ENCODE assay signal across 21 mouse cellular contexts in genomic region chr7:118956616-118957246, GRCm38 (mm10). TPM values are rescaled to one million over a fixed set of nuclear protein-coding genes. Genes with fewer than 3 reads are reported as not detected.
DNase-seq lines count a peak whose midpoint lies in the region; ATAC-seq and TF ChIP-seq lines count a peak whose summit lies in the region.
"Had no signal": no experiment of that assay in that cellular context is flagged by ENCODE, and none has a peak within 500 bp of the region (broad histone marks: within the 10 kb centered on the region; RNA-seq: fewer than 3 reads in every experiment).

No protein-coding gene starts in this region.

- H3K9ac ChIP-seq in heart, embryonic 14.5 days (ENCODE audit: low read length), result no peak overlapping the region
- no peak overlapping the region for H3K9ac ChIP-seq in lung, postnatal 0 days (replicated peaks; ENCODE audit: low read depth)
- H3K9ac ChIP-seq: embryonic facial prominence, embryonic 13.5 days; hindbrain, embryonic 15.5 days had no signal

- TF ChIP-seq CTCF in gastrocnemius, adult 2 months (IDR thresholded peaks at IDR 0.05), result no peak
- TF ChIP-seq CTCF in lung, postnatal 0 days (IDR thresholded peaks at IDR 0.05), result no peak
- TF ChIP-seq CTCF in olfactory bulb, adult 2 months (IDR thresholded peaks at IDR 0.05; ENCODE audit: insufficient read depth, low read depth, low read length), result no peak

- peak; percentile 40; the same call in 1 of the 2 replicates for TF ChIP-seq EP300 in lung, postnatal 0 days (IDR thresholded peaks at IDR 0.05)

- no peaks in the 10 kb centered on the region for H3K27me3 ChIP-seq in heart, embryonic 14.5 days (ENCODE audit: control insufficient read depth, insufficient read depth, low read length)
- H3K27me3 ChIP-seq in heart, embryonic 10.5 days (ENCODE audit: insufficient read depth, poor library complexity, severe bottlenecking), result no peaks in the 10 kb centered on the region
- H3K27me3 ChIP-seq in lung, postnatal 0 days (replicated peaks; ENCODE audit: insufficient read depth, low read length), result no peaks in the 10 kb centered on the region
- H3K27me3 ChIP-seq: embryonic facial prominence, embryonic 13.5 days; hindbrain, embryonic 15.5 days had no signal

- peak; percentile 63; the same call in 1 of the 2 replicates for ATAC-seq in heart, embryonic 14.5 days (ENCODE audit: insufficient number of reproducible peaks, insufficient read depth, low FRiP score, low read depth)
- peak; percentile 48; the same call in 1 of the 2 replicates for ATAC-seq in lung, postnatal 0 days
- ATAC-seq: forebrain, embryonic 14.5 days; inflammation-experienced regulatory T-cells, adult 6 months; intestine, postnatal 0 days had no signal

- no peak for DNase-seq in gastrocnemius, adult 2 months
- DNase-seq in gastrocnemius, postnatal 36 days, result no peak
- DNase-seq in heart, embryonic 10.5 days (ENCODE audit: low spot score), result no peak
- DNase-seq in lung, postnatal 0 days (ENCODE audit: low spot score), result no peak
- DNase-seq in lung, postnatal 36 days, result no peak
- DNase-seq in yolk sac, embryonic 10.5 days (ENCODE audit: low spot score), result no peak
- DNase-seq: adrenal gland, adult 8-10 months; adrenal gland, postnatal 36 days; cerebellum, adult 11-12 months; cerebellum, adult 9-10 months; cerebellum, postnatal 25 days; kidney, adult 8-10 months had no signal

- no peak for TF ChIP-seq POLR2A in olfactory bulb, adult 2 months (IDR thresholded peaks at IDR 0.05; ENCODE audit: insufficient read depth, low read depth, low read length)

- WGBS in heart, embryonic 14.5 days, result 39% methylated on average over 4 of the region's 4 CpGs
- WGBS in heart, embryonic 10.5 days, result 69% methylated on average over 4 of the region's 4 CpGs
- 56% methylated on average over 4 of the region's 4 CpGs for WGBS in lung, postnatal 0 days
- WGBS in olfactory bulb, adult 2 months, result 29% methylated on average over 4 of the region's 4 CpGs

- no peak overlapping the region for H3K4me3 ChIP-seq in gastrocnemius, adult 2 months
- H3K4me3 ChIP-seq in heart, embryonic 14.5 days (ENCODE audit: control insufficient read depth in 1 of 2, insufficient read depth in 1 of 2, low read depth in 1 of 2, low read length in 2 of 2), result no peak overlapping the region
- H3K4me3 ChIP-seq in heart, embryonic 10.5 days, result no peak overlapping the region
- H3K4me3 ChIP-seq in lung, postnatal 0 days (ENCODE audit: low read depth, low read length), result no peak overlapping the region
- H3K4me3 ChIP-seq in olfactory bulb, adult 2 months (ENCODE audit: insufficient read depth, low read depth, low read length), result no peak overlapping the region
- H3K4me3 ChIP-seq: embryonic facial prominence, embryonic 13.5 days; erythroblast, embryonic 14.5 days; forebrain, embryonic 10.5 days; hindbrain, embryonic 15.5 days had no signal

- peaks cover 16 to 32% of the 10 kb centered on the region in 2 experiments for H3K4me1 ChIP-seq in heart, embryonic 14.5 days (ENCODE audit: control insufficient read depth in 2 of 2, insufficient read depth in 2 of 2, low read length in 2 of 2)
- H3K4me1 ChIP-seq in heart, embryonic 10.5 days, result peaks cover 15% of the 10 kb centered on the region
- H3K4me1 ChIP-seq in lung, postnatal 0 days (ENCODE audit: insufficient read depth, low read depth, low read length), result no peaks in the 10 kb centered on the region
- H3K4me1 ChIP-seq in olfactory bulb, adult 2 months (ENCODE audit: control insufficient read depth, insufficient read depth, low read length), result peaks cover 30% of the 10 kb centered on the region
- H3K4me1 ChIP-seq: embryonic facial prominence, embryonic 13.5 days; forebrain, embryonic 10.5 days; hindbrain, embryonic 15.5 days had no signal

- intact Hi-C loops in gastrocnemius, adult 2 months (cut with DNase I), result no loop called here
- intact Hi-C loops in gastrocnemius, postnatal 36 days (cut with DNase I), result no loop called here

- no peak overlapping the region for H3K4me2 ChIP-seq in heart, embryonic 14.5 days (ENCODE audit: low read length)
- no peak overlapping the region for H3K4me2 ChIP-seq in lung, postnatal 0 days (replicated peaks; ENCODE audit: low read depth, low read length)
- H3K4me2 ChIP-seq: embryonic facial prominence, embryonic 13.5 days; hindbrain, embryonic 15.5 days had no signal

- H3K9me3 ChIP-seq in heart, embryonic 14.5 days (ENCODE audit: control insufficient read depth, low read length), result no peaks in the 10 kb centered on the region
- no peaks in the 10 kb centered on the region for H3K9me3 ChIP-seq in heart, embryonic 10.5 days
- H3K9me3 ChIP-seq in lung, postnatal 0 days (ENCODE audit: low read length), result no peaks in the 10 kb centered on the region
- H3K9me3 ChIP-seq: embryonic facial prominence, embryonic 13.5 days; forebrain, embryonic 10.5 days; hindbrain, embryonic 15.5 days had no signal

- peak overlapping the region; percentile 58; the same call in 1 of the 2 replicates for H3K27ac ChIP-seq in gastrocnemius, adult 2 months
- peak overlapping the region; percentile 67 to 71 for H3K27ac ChIP-seq in heart, embryonic 14.5 days (replicated peaks in 1 of 2; ENCODE audit: control insufficient read depth in 1 of 2, insufficient read depth in 1 of 2, low read depth in 2 of 2, low read length in 2 of 2)
- no peak overlapping the region for H3K27ac ChIP-seq in heart, embryonic 10.5 days
- no peak overlapping the region for H3K27ac ChIP-seq in lung, postnatal 0 days (ENCODE audit: low read length)
- peak overlapping the region; percentile 91 for H3K27ac ChIP-seq in olfactory bulb, adult 2 months (ENCODE audit: insufficient read depth, low read depth, low read length)
- H3K27ac ChIP-seq: embryonic facial prominence, embryonic 13.5 days; forebrain, embryonic 10.5 days; hindbrain, embryonic 15.5 days had no signal

- no peaks in the 10 kb centered on the region for H3K36me3 ChIP-seq in heart, embryonic 14.5 days (ENCODE audit: control insufficient read depth, insufficient read depth, low read length)
- H3K36me3 ChIP-seq in heart, embryonic 10.5 days, result no peaks in the 10 kb centered on the region
- no peaks in the 10 kb centered on the region for H3K36me3 ChIP-seq in lung, postnatal 0 days (ENCODE audit: insufficient read depth, low read length)
- H3K36me3 ChIP-seq: embryonic facial prominence, embryonic 13.5 days; forebrain, embryonic 10.5 days; hindbrain, embryonic 15.5 days had no signal

RNA-seq across cellular contexts. Expression of gene Gprc5b, which starts 38.3 kb away (rescaled TPM):
- 10 to 100 TPM; 10.5 to 14.0 TPM for total RNA-seq in gastrocnemius, adult 2 months (2021)
- total RNA-seq in gastrocnemius, postnatal 36 days (2021), result 10 to 100 TPM; 14.0 to 19.0 TPM
- 5.7 and 9.0 TPM in 2 replicates for polyA plus RNA-seq in heart, embryonic 14.5 days (2014; fragmentation: Nextera tagmentation; extraction: Ambion mirVana)
- 2.8 and 3.0 TPM in 2 replicates for polyA plus RNA-seq in heart, embryonic 10.5 days (2016; fragmentation: Nextera tagmentation; extraction: Ambion mirVana)
- 2.1 and 2.7 TPM in 2 replicates for polyA plus RNA-seq in lung, postnatal 0 days (2015; fragmentation: Nextera tagmentation; extraction: Ambion mirVana)
- polyA plus RNA-seq in olfactory bulb, adult 2 months (2012; ENCODE audit: insufficient read depth, insufficient read length, low replicate concordance, missing spikeins), result not detected in 2 replicates

Comparison
In these comparisons a context has a peak if more than half of its experiments do, and no peak if none do; other contexts are left out.
1. H3K27ac ChIP-seq: peak in gastrocnemius, adult 2 months (single experiment), heart, embryonic 14.5 days (2 of 2) and olfactory bulb, adult 2 months (single experiment); none in heart, embryonic 10.5 days (single experiment) and lung, postnatal 0 days (single experiment).